Mouse (Mus musculus): Measurements from ENCODE around the gene Lhx1. TPM values are rescaled to one million over a fixed set of nuclear protein-coding genes. Genes with fewer than 3 reads are reported as not detected.

Gene Lhx1
- polyA plus RNA-seq, 1 experiment from 2014 or later, result not detected

- Histone ChIP-seq H3K27me3 (replicated peaks) (peaks cover 100% of the 10 kb centered on the region), H3K9me3 (no peaks in the 10 kb centered on the region), H3K9ac (peak overlapping the region; percentile 61), H3K4me2 (peak overlapping the region; percentile 81), H3K36me3 (no peaks in the 10 kb centered on the region), H3K4me1 (peaks cover 54% of the 10 kb centered on the region), H3K27ac (replicated peaks) (no peak overlapping the region), H3K4me3 (peak overlapping the region; percentile 57)
- no peak for ATAC-seq (ENCODE audit: extremely low read depth, insufficient number of reproducible peaks, low FRiP score, low TSS enrichment)
- WGBS, result under 1% methylated on average over 48 of the region's 48 CpGs
These were observed 644 bp downstream of the Lhx1 start for GRCm38 (mm10) chr11:84524511-84525270.

- Histone ChIP-seq H3K4me1 (peaks cover 47% of the 10 kb centered on the region), H3K27me3 (replicated peaks) (peaks cover 100% of the 10 kb centered on the region), H3K36me3 (no peaks in the 10 kb centered on the region), H3K9ac (no peak overlapping the region), H3K9me3 (no peaks in the 10 kb centered on the region), H3K4me2 (peak overlapping the region; percentile 81), H3K4me3 (peak overlapping the region; percentile 57), H3K27ac (replicated peaks) (no peak overlapping the region)
- WGBS, result 1% methylated on average over 35 of the region's 35 CpGs
- no peak for ATAC-seq (ENCODE audit: extremely low read depth, insufficient number of reproducible peaks, low FRiP score, low TSS enrichment)
These were observed 1.4 kb downstream of the Lhx1 start for GRCm38 (mm10) chr11:84523841-84524510.

- H3K27me3 ChIP-seq (replicated peaks), result peaks cover 100% of the 10 kb centered on the region
- no peak overlapping the region for H3K9ac ChIP-seq
- 1% methylated on average over 16 of the region's 16 CpGs for WGBS
- ATAC-seq (ENCODE audit: extremely low read depth, insufficient number of reproducible peaks, low FRiP score, low TSS enrichment), result no peak
- H3K36me3 ChIP-seq, result no peaks in the 10 kb centered on the region
- no peaks in the 10 kb centered on the region for H3K9me3 ChIP-seq
- H3K4me3 ChIP-seq, result peak overlapping the region; percentile 57
- no peak overlapping the region for H3K27ac ChIP-seq (replicated peaks)
- H3K4me2 ChIP-seq, result peak overlapping the region; percentile 81
- H3K4me1 ChIP-seq, result peaks cover 45% of the 10 kb centered on the region
These were observed 2.0 kb downstream of the Lhx1 start for GRCm38 (mm10) chr11:84523321-84523831.

- Histone ChIP-seq H3K4me2 (peak overlapping the region; percentile 61), H3K27ac (replicated peaks) (no peak overlapping the region), H3K9me3 (no peaks in the 10 kb centered on the region), H3K9ac (no peak overlapping the region; the same call in 1 of the 2 replicates), H3K27me3 (replicated peaks) (peaks cover 97% of the 10 kb centered on the region), H3K36me3 (no peaks in the 10 kb centered on the region), H3K4me3 (peak overlapping the region; percentile 57), H3K4me1 (peaks cover 45% of the 10 kb centered on the region)
- 1% methylated on average over 40 of the region's 40 CpGs for WGBS
- no peak for ATAC-seq (ENCODE audit: extremely low read depth, insufficient number of reproducible peaks, low FRiP score, low TSS enrichment)
These were observed 2.6 kb downstream of the Lhx1 start for GRCm38 (mm10) chr11:84522577-84523320.

GRCm38 (mm10) chr11:84521751-84522299 is 3.5 kb downstream of the Lhx1 start:
- no peak overlapping the region for H3K4me2 ChIP-seq
- H3K36me3 ChIP-seq, result no peaks in the 10 kb centered on the region
- no peak overlapping the region for H3K9ac ChIP-seq
- peaks cover 97% of the 10 kb centered on the region for H3K27me3 ChIP-seq (replicated peaks)
- peaks cover 45% of the 10 kb centered on the region for H3K4me1 ChIP-seq
- 22% methylated on average over 24 of the region's 24 CpGs for WGBS
- no peak overlapping the region for H3K4me3 ChIP-seq
- no peaks in the 10 kb centered on the region for H3K9me3 ChIP-seq
- no peak overlapping the region for H3K27ac ChIP-seq (replicated peaks)
- no peak for ATAC-seq (ENCODE audit: extremely low read depth, insufficient number of reproducible peaks, low FRiP score, low TSS enrichment)

- no peak overlapping the region for H3K27ac ChIP-seq (replicated peaks)
- H3K36me3 ChIP-seq, result no peaks in the 10 kb centered on the region
- no peak overlapping the region for H3K9ac ChIP-seq
- H3K4me1 ChIP-seq, result peaks cover 40% of the 10 kb centered on the region
- ATAC-seq (ENCODE audit: extremely low read depth, insufficient number of reproducible peaks, low FRiP score, low TSS enrichment), result no peak
- WGBS, result 48% methylated on average over 3 of the region's 3 CpGs
- H3K4me3 ChIP-seq, result no peak overlapping the region
- peaks cover 97% of the 10 kb centered on the region for H3K27me3 ChIP-seq (replicated peaks)
- H3K4me2 ChIP-seq, result no peak overlapping the region
- no peaks in the 10 kb centered on the region for H3K9me3 ChIP-seq
These were observed 4.3 kb downstream of the Lhx1 start for GRCm38 (mm10) chr11:84521071-84521390.

GRCm38 (mm10) chr11:84520269-84521070 is 4.9 kb downstream of the Lhx1 start:
- Histone ChIP-seq H3K36me3 (no peaks in the 10 kb centered on the region), H3K4me1 (peaks cover 34% of the 10 kb centered on the region), H3K4me2 (peak overlapping the region; percentile 27; the same call in 1 of the 2 replicates), H3K9me3 (no peaks in the 10 kb centered on the region), H3K27me3 (replicated peaks) (peaks cover 97% of the 10 kb centered on the region), H3K4me3 (peak overlapping the region; percentile 9; the same call in 1 of the 2 replicates), H3K9ac (no peak overlapping the region), H3K27ac (replicated peaks) (no peak overlapping the region)
- WGBS, result 11% methylated on average over 31 of the region's 31 CpGs
- no peak for ATAC-seq (ENCODE audit: extremely low read depth, insufficient number of reproducible peaks, low FRiP score, low TSS enrichment)

- H3K9me3 ChIP-seq, result no peaks in the 10 kb centered on the region
- H3K4me2 ChIP-seq, result peak overlapping the region; percentile 27; the same call in 1 of the 2 replicates
- H3K9ac ChIP-seq, result no peak overlapping the region
- peak overlapping the region; percentile 9; the same call in 1 of the 2 replicates for H3K4me3 ChIP-seq
- no peak for ATAC-seq (ENCODE audit: extremely low read depth, insufficient number of reproducible peaks, low FRiP score, low TSS enrichment)
- no peaks in the 10 kb centered on the region for H3K36me3 ChIP-seq
- peaks cover 97% of the 10 kb centered on the region for H3K27me3 ChIP-seq (replicated peaks)
- 27% methylated on average over 34 of the region's 34 CpGs for WGBS
- peaks cover 27% of the 10 kb centered on the region for H3K4me1 ChIP-seq
- no peak overlapping the region for H3K27ac ChIP-seq (replicated peaks)
These were observed 5.6 kb downstream of the Lhx1 start for GRCm38 (mm10) chr11:84519576-84520268.

- no peak for ATAC-seq (ENCODE audit: extremely low read depth, insufficient number of reproducible peaks, low FRiP score, low TSS enrichment)
- Histone ChIP-seq H3K4me3 (no peak overlapping the region), H3K9ac (no peak overlapping the region), H3K4me2 (no peak overlapping the region), H3K36me3 (no peaks in the 10 kb centered on the region), H3K27ac (replicated peaks) (no peak overlapping the region), H3K27me3 (replicated peaks) (peaks cover 97% of the 10 kb centered on the region), H3K4me1 (peaks cover 24% of the 10 kb centered on the region), H3K9me3 (no peaks in the 10 kb centered on the region)
- WGBS, result 61% methylated on average over 12 of the region's 12 CpGs
These were observed 6.3 kb downstream of the Lhx1 start for GRCm38 (mm10) chr11:84519036-84519435.

GRCm38 (mm10) chr11:84518261-84518660 is 7.1 kb downstream of the Lhx1 start:
- H3K4me1 ChIP-seq, result peaks cover 20% of the 10 kb centered on the region
- H3K27me3 ChIP-seq (replicated peaks), result peaks cover 91% of the 10 kb centered on the region
- no peak for ATAC-seq (ENCODE audit: extremely low read depth, insufficient number of reproducible peaks, low FRiP score, low TSS enrichment)
- H3K36me3 ChIP-seq, result no peaks in the 10 kb centered on the region
- H3K27ac ChIP-seq (replicated peaks), result no peak overlapping the region
- no peak overlapping the region for H3K4me3 ChIP-seq
- no peak overlapping the region for H3K4me2 ChIP-seq
- no peak overlapping the region for H3K9ac ChIP-seq
- WGBS, result 64% methylated on average over 5 of the region's 5 CpGs
- no peaks in the 10 kb centered on the region for H3K9me3 ChIP-seq

All from heart, embryonic 13.5 days (tissue).